Mouse (Mus musculus): Measurements from ENCODE around the gene Alk. TPM values are rescaled to one million over a fixed set of nuclear protein-coding genes. Genes with fewer than 3 reads are reported as not detected.

The Alk gene
- not detected for polyA plus RNA-seq (2015; fragmentation: Illumina TruSeq; extraction: RNeasy Lipid Tissue Mini Kit (QIAGEN cat#74804); ENCODE audit: insufficient read depth, low replicate concordance)

GRCm38 (mm10) chr17:72604610-72604980 is at the start of gene Alk:
Gene Alk, minus strand, starts transcription at chr17:72604627.

Other genes starting within 250 kb of the Alk start
- gene Ypel5, start 231.8 kb upstream of the Alk start, polyA plus RNA-seq (2015; fragmentation: Illumina TruSeq; extraction: RNeasy Lipid Tissue Mini Kit (QIAGEN cat#74804); ENCODE audit: insufficient read depth, low replicate concordance), result 72.3 TPM

All from spleen, adult 10 weeks (tissue).